Comparison of ENCODE assay signal across 9 mouse cellular contexts in genomic region chr11:44685911-44686361, GRCm38 (mm10).
DNase-seq lines count a peak whose midpoint lies in the region; ATAC-seq and TF ChIP-seq lines count a peak whose summit lies in the region.
"Had no signal": no experiment of that assay in that cellular context is flagged by ENCODE, and none has a peak within 500 bp of the region (broad histone marks: within the 10 kb centered on the region; RNA-seq: fewer than 3 reads in every experiment).

No protein-coding gene starts in this region.

- TF ChIP-seq POLR2A in thymus, adult 2 months (IDR thresholded peaks at IDR 0.05; ENCODE audit: control insufficient read depth, extremely low read depth, insufficient read depth, low read length, poor library complexity) = no peak

- no peak for TF ChIP-seq CTCF in thymus, adult 2 months (IDR thresholded peaks at IDR 0.05; ENCODE audit: borderline replicate concordance, control insufficient read depth, extremely low read depth, insufficient read depth, low read length, poor library complexity)

- peak overlapping the region; percentile 21 for H3K4me2 ChIP-seq in embryonic facial prominence, embryonic 15.5 days (replicated peaks)
- H3K4me2 ChIP-seq in neural tube, embryonic 13.5 days = peak overlapping the region; percentile 44
- H3K4me2 ChIP-seq in forebrain, embryonic 16.5 days (ENCODE audit: low read length) = no peak overlapping the region

- no peaks in the 10 kb centered on the region for H3K27me3 ChIP-seq in heart, embryonic 10.5 days (ENCODE audit: insufficient read depth, poor library complexity, severe bottlenecking)
- H3K27me3 ChIP-seq in embryonic facial prominence, embryonic 15.5 days = 0 out of 2 replicates have a peak, but pooled peaks cover 3% of the 10 kb centered on the region
- H3K27me3 ChIP-seq in neural tube, embryonic 13.5 days = no peaks in the 10 kb centered on the region
- H3K27me3 ChIP-seq in thymus, adult 2 months (ENCODE audit: control insufficient read depth, insufficient read depth, low read length) = no peaks in the 10 kb centered on the region
- peaks cover 20% of the 10 kb centered on the region for H3K27me3 ChIP-seq in forebrain, embryonic 16.5 days (replicated peaks; ENCODE audit: control insufficient read depth, insufficient read depth, low read length)

- H3K4me1 ChIP-seq in heart, embryonic 10.5 days = peaks cover 40% of the 10 kb centered on the region
- H3K4me1 ChIP-seq in embryonic facial prominence, embryonic 15.5 days = peaks cover 28% of the 10 kb centered on the region
- H3K4me1 ChIP-seq in neural tube, embryonic 13.5 days (replicated peaks) = peaks cover 55% of the 10 kb centered on the region
- no peaks in the 10 kb centered on the region; the same call in 1 of the 2 replicates for H3K4me1 ChIP-seq in thymus, adult 2 months (replicated peaks; ENCODE audit: control insufficient read depth, insufficient read depth, low read length)
- peaks cover 4% of the 10 kb centered on the region for H3K4me1 ChIP-seq in forebrain, embryonic 16.5 days (replicated peaks; ENCODE audit: control insufficient read depth, insufficient read depth, low read length)

- H3K9ac ChIP-seq in embryonic facial prominence, embryonic 15.5 days = no peak overlapping the region
- H3K9ac ChIP-seq in neural tube, embryonic 13.5 days = peak overlapping the region; percentile 34; the same call in 1 of the 2 replicates
- H3K9ac ChIP-seq in forebrain, embryonic 16.5 days (replicated peaks; ENCODE audit: low read depth, low read length) = no peak overlapping the region

- H3K27ac ChIP-seq in heart, embryonic 10.5 days = peak overlapping the region; percentile 52; the same call in 1 of the 2 replicates
- H3K27ac ChIP-seq in embryonic facial prominence, embryonic 15.5 days (replicated peaks) = peak overlapping the region; percentile 56
- H3K27ac ChIP-seq in neural tube, embryonic 13.5 days (replicated peaks) = peak overlapping the region; percentile 69
- H3K27ac ChIP-seq in thymus, adult 2 months (ENCODE audit: control insufficient read depth, insufficient read depth, low read length) = no peak overlapping the region
- no peak overlapping the region for H3K27ac ChIP-seq in forebrain, embryonic 16.5 days (ENCODE audit: low read length)
- H3K27ac ChIP-seq: macrophage had no signal

- no peaks in the 10 kb centered on the region for H3K36me3 ChIP-seq in heart, embryonic 10.5 days
- H3K36me3 ChIP-seq in embryonic facial prominence, embryonic 15.5 days = no peaks in the 10 kb centered on the region
- no peaks in the 10 kb centered on the region for H3K36me3 ChIP-seq in neural tube, embryonic 13.5 days
- no peaks in the 10 kb centered on the region for H3K36me3 ChIP-seq in thymus, adult 2 months (ENCODE audit: control insufficient read depth, insufficient read depth, low read length)
- H3K36me3 ChIP-seq in forebrain, embryonic 16.5 days (ENCODE audit: control insufficient read depth, insufficient read depth) = no peaks in the 10 kb centered on the region

- 29% methylated on average over 21 of the region's 21 CpGs for WGBS in heart, embryonic 10.5 days
- 24% methylated on average over 21 of the region's 21 CpGs for WGBS in embryonic facial prominence, embryonic 15.5 days
- 17% methylated on average over 21 of the region's 21 CpGs for WGBS in neural tube, embryonic 13.5 days
- WGBS in thymus, adult 2 months = 49% methylated on average over 21 of the region's 21 CpGs
- WGBS in forebrain, embryonic 16.5 days = 43% methylated on average over 21 of the region's 21 CpGs

- peak; percentile 56 for DNase-seq in heart, embryonic 10.5 days (ENCODE audit: low spot score)
- DNase-seq in heart, postnatal 14 days = no peak
- DNase-seq in kidney, postnatal 10 days = peak; percentile 77
- no peak for DNase-seq in thymus, postnatal 25 days
- DNase-seq in thymus, adult 2 months = no peak

- intact Hi-C loops in heart, postnatal 14 days (cut with DNase I) = loop anchor here (5.0 kb wide), 1 partner anchor 69 kb away; the partner anchor contains the start of gene Ebf1

- ATAC-seq in embryonic facial prominence, embryonic 15.5 days (ENCODE audit: insufficient number of reproducible peaks, low FRiP score, low TSS enrichment, low read depth) = no peak
- ATAC-seq in neural tube, embryonic 13.5 days (ENCODE audit: low read depth) = no peak
- ATAC-seq in forebrain, embryonic 16.5 days = no peak

- H3K9me3 ChIP-seq in heart, embryonic 10.5 days = no peaks in the 10 kb centered on the region
- no peaks in the 10 kb centered on the region for H3K9me3 ChIP-seq in embryonic facial prominence, embryonic 15.5 days (replicated peaks)
- no peaks in the 10 kb centered on the region for H3K9me3 ChIP-seq in neural tube, embryonic 13.5 days
- no peaks in the 10 kb centered on the region for H3K9me3 ChIP-seq in forebrain, embryonic 16.5 days (ENCODE audit: control insufficient read depth, low read length)

- no peak overlapping the region for H3K4me3 ChIP-seq in heart, embryonic 10.5 days
- H3K4me3 ChIP-seq in embryonic facial prominence, embryonic 15.5 days (replicated peaks) = 0 out of 2 replicates have a peak overlapping the region, but pooled peaks have one; percentile 1
- H3K4me3 ChIP-seq in neural tube, embryonic 13.5 days = peak overlapping the region; percentile 4; the same call in 1 of the 2 replicates
- H3K4me3 ChIP-seq in thymus, adult 2 months (ENCODE audit: control insufficient read depth, insufficient read depth, low read length) = no peak overlapping the region
- no peak overlapping the region for H3K4me3 ChIP-seq in forebrain, embryonic 16.5 days (replicated peaks; ENCODE audit: low read length)

Comparison
In these comparisons a context has a peak if more than half of its experiments do, and no peak if none do; other contexts are left out.
1. DNase-seq: peak in heart, embryonic 10.5 days (single experiment) and kidney, postnatal 10 days (single experiment); none in heart, postnatal 14 days (0 of 2), thymus, postnatal 25 days (single experiment) and thymus, adult 2 months (single experiment).
2. H3K27ac ChIP-seq: peak in heart, embryonic 10.5 days (single experiment), embryonic facial prominence, embryonic 15.5 days (single experiment) and neural tube, embryonic 13.5 days (single experiment); none in thymus, adult 2 months (single experiment) and forebrain, embryonic 16.5 days (single experiment).
3. H3K4me3 ChIP-seq: peak in embryonic facial prominence, embryonic 15.5 days (single experiment) and neural tube, embryonic 13.5 days (single experiment); none in heart, embryonic 10.5 days (single experiment), thymus, adult 2 months (single experiment) and forebrain, embryonic 16.5 days (single experiment).